Mouse (Mus musculus): ENCODE data around the gene Prdm2. TPM values are rescaled to one million over a fixed set of nuclear protein-coding genes. Genes with fewer than 3 reads are reported as not detected.
A peak's percentile ranks its signal among the peaks of the same experiment; 100 is the strongest.

Gene Prdm2
- total RNA-seq, 1 experiment from 2014 or later = 32.4 TPM

DNA sequence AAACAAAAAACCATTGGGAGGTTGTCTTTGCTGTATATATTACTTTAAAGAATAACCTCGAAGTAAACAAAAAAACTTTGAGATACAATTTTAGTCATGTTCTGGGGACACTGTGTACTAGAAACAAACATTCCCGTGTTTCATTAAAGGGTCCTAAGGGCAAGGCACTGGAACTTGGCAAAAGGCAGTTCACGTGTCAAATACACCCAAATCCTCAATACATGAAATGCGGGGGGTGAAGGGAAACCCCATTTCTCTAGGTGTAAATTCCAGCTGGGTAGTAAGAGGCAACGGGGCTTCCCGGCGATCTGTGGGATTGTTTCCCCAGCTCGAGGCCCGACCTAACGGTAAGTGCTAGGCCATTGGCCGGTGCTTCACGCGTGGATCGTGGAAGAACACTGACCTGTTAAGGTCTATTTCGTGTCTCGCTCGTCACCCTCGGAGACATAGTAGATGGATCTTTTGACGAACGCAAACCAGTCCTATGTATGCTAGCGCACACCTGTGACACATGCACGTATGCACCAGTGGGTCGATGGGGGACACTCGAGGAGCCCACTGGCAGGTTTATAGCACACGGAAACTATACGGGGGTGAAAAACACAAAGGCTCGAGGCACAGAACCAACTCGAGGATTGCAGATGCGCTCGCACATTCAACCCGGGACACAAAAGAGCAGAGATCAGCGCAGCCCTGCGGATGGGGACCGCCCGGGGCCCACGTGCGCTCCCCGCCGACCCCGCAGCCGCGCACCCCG is 1.0 kb downstream of the Prdm2 start:
- DNase-seq = peak; percentile 20

DNA sequence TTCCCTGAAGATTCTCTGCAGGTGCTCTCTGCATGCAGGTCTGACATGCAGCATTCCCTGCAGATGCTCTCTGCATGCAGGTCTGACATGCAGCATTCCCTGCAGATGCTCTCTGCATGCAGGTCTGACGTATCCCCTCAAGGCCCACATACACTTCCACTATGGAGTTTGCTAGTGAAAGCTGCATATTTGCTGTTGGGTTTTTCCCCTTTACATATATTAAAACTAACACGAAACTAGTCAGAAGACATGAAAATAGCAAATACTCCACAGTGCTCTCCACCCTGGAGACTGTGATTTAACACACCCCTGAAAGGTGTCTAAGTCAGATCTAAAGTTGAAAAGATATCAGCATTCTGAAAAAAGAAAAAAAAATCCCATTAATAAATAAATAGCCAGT is 2.8 kb downstream of the Prdm2 start:
- no peak for DNase-seq

DNA sequence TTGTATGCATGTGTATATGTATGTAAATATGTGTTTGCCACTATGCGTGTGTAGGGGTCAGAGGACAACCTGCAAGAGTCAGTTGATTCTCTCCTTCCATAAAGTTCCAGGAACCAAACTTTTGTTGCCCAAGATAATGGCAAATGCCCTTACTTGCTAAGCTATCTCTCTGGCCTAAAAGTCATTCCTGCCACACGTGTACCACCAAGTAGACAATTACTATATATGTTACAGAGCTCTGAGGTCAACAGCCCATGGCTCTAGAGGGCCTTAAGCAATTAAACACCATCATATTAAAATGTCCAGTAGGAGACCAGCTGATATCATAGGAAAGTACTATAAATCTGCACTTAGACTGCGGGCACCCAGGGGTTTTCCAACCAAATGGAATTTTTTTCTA is 10.1 kb downstream of the Prdm2 start:
- no peak for DNase-seq

DNA sequence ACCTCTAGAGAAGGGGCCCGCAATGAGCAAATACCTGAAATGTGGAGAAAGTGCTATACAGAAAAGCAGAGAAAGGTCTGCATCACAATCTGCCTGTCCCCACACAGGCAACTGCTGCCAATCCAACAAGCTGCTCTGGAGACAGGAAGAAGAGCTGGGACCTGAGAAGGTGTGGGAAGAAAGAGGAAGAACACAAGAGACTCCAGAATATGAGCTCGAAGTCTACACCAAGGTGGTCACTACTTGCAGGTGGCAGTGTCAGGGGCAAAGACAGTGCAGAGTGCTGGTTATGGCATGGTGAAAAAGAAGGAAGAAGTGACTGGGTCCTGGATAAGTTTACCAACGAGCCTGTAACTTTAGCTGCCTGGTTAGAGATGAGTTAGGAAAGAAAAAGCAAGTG is 14.4 kb downstream of the Prdm2 start:
- DNase-seq = no peak

DNA sequence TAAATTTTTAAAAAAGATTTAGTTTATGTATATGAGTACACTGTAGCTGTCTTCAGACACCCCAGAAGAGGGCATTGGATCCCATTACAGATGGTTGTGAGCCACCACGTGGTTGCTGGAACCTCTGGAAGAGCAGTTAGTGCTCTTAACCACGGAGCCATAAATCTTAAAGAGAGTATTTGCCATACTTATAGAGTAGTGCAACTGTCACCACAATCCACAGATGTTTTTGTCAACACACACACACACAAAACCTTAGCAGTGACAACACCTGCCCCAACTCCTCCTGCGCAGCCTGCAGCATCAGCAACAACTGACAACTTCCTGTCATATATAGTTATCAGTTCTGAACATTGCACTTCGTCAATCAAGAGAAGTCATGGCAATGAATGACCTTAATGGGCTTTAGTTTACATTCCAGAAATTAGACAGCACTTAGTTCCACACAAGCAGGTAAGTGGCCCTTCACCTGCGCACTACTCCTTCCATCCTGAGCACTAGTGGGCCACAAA is 14.9 kb downstream of the Prdm2 start:
- no peak for DNase-seq

DNA sequence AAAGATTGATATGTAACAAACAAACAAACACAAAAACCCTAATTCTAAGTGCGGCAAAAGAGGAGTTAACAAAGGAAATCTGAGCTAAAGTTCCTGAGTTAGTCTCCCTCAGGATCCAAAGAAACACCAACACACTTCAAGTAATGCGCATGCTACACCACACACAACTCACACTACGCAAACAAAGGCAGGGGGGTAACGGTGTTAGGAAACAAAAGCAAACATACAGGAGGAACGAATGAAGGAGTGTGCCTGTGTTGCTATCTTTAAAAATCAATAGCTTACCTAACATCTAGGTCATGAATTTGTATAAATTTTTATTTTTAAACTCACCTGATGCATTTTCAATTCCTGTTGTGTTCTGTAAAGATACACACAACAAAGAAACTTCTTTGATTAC is 18.5 kb downstream of the Prdm2 start:
- DNase-seq = no peak

DNA sequence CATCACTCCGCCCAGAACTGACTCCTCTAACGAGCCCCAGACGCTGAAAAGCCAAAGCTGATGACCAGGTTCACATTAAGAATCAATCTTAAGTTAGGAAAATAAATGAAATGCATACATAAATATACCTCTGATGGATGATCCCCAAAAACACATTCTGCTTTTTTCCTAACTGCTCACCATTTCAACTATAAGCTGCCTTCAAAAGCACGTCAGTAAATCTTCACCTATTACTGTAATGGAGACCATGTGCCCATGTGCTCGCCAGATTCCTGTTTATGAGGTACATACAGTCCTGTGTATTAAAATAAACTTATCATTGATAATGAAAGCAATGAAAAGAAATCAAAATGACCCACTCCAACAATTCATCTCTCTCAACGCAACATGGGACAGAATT is 19.6 kb downstream of the Prdm2 start:
- no peak for DNase-seq

DNA sequence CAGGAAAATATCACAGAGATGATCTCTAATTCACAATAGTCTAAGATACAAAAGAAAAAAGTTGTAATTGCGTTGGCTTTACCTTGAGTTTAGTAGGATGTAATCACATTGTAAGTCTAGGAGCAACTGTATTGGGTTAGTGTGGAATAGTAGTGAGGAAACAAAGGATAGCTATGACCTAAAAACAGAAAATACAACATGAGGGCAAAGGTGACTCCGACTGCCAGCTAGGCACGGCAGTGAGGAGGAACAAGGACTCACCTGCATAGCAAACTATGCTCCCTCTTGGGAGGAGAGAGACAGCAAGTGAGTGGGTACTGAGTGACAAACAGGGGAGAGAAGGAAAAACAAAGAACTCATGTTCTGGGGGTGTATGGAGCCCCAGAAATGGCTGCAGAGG is 21.0 kb downstream of the Prdm2 start:
- no peak for DNase-seq

DNA sequence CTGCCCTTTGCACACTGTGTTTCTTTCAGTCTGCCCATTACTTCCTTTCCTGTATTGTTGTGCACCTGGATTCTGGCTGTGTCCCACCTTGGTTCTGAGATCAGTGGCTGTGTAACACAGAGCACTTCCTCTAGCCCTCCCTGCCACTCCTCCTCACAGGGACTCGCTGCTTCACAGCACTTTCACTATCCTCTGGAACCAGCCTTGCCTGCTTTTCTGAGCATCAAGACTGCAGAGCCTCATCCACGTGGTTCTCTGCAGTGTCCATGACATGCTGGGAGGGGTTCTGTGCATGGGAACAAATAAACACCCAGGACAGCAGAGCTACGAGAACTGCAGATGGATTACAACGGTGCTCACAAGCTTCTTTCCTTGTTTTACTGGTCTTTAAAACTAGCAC is 22.1 kb downstream of the Prdm2 start:
- DNase-seq = no peak

DNA sequence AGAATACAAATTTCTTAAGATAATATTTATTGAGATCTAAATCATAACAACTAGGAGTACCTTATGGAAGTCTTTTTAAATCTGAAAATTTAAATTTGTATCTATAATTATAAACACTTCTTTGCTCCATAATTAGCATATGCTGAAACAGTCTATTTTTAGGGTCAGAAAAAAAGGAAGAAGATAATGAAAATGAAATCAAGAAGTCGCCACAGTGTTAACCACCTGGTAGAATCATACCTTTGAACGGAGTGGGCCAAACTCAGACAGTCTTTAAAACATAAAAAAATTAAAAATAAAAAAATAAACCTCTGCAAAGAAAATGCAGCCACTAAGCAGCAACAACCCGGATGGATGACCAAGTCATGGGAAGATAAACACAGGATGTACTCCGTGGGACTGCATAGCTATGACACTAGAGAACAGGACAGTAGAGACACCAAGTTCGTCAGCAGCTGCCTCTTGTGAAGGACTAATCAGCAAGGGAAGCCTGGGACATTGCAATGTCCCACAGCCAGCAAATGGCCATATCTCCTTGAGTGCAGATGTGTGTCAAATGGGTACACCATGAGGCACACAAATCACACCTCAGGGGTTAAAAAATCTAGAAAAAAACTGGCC is 24.1 kb downstream of the Prdm2 start:
- DNase-seq = no peak

DNA sequence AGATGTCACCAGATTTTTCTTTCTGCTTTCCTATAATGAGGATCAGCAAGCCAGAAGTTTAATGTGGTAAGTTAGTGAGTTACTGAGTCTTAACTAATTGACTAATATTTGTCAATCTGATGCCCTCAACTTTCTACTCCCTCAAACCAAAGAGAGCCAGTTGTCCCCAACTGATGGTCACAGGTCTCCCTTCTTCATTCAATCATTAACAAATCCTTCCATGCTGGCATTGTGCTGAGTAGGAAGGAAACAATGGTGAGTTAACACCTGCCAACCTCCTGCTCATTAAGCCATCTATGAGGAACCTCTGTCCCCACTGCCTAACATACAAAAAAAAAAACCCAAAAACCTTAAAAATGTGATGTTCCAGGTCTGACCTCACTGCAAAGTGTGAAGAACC is 26.7 kb downstream of the Prdm2 start:
- DNase-seq = no peak

DNA sequence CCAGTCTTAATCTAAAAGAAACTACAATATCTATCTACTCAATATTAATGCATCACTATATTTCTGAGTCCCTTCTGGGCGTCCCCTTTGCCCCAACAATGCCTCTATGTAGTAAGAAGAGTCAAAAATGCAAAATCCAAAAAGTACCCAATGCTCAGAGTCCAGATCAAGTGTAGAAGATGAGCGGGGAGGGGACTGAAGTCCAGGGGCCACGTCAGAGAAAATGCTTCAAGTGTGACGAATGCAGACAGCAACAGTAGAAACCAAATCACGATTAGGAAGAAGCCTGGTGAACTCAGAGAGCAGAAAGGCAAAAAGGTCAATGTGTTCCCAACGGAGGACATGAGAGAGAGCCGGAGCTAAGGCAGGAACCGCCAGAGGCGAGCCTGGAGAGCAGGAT is 27.3 kb downstream of the Prdm2 start:
- no peak for DNase-seq

DNA sequence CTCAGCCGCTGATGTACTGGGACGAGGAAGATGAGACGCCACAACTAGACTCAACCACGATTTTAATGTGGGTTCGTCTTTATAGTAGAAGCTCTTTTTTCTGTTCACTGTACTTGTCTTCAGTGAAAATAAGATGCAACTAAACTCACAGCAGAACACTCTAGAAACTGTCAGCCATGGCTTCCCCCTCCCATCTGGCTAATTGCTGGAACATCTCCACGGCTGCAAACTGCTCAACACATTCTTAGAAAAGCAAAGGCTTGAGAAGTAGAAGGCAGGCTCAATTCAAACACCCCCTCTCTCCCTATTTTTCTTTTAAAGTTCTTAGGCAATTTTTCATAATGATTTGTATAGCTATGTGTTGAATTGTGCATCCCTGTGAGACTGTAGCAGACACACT is 29.7 kb downstream of the Prdm2 start:
- no peak for DNase-seq

DNA sequence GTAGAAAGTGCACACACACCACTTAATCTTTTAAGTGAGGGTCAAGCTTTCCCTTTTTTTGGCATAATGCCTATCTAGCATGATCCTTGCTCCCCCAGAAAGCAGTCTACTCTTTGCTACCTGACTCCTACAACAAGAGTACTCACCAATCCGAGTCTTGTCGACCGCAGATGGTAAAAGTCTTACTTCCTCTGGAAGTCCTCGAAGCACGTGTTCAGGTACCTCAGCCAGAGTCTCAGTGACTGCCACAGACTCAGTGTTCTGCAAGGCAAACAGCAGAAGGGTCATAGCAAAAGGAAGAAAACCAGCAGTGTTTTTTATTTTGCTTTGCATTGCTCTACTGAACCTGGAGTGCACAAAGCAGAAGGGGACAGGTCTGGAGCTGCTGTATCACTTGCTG is 32.1 kb downstream of the Prdm2 start:
- no peak for DNase-seq

DNA sequence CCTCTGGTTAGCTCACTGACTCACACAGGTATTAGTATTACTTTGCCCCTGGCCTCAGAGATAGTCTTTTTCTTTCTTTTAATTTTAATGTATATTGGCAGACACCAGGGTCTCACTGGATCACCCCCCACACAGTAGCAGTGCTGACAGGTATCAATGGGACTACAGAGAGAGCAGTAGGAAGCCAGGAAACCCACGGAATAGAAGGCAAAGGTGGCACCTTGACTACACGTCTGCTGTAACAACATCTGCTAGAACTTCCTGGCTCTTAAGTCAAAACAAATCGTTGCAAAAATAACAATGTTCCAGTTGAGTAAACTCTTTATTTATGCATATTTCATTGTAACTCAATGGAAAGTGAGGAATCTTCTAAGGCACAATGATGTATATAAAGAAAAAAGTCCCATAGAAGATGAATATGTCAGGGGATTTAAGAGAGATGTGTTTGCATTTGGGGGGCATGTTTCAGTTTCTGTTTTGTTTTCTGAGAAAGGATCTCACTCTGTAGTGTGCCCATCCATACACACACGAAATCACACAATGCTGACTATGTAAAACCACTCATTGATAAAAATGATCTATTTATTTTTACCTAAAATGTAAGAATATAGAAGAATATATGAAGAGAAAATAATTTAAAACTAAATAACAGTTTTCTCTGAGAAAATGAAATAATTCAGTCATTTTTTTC is 41.0 kb downstream of the Prdm2 start:
- DNase-seq = no peak

DNA sequence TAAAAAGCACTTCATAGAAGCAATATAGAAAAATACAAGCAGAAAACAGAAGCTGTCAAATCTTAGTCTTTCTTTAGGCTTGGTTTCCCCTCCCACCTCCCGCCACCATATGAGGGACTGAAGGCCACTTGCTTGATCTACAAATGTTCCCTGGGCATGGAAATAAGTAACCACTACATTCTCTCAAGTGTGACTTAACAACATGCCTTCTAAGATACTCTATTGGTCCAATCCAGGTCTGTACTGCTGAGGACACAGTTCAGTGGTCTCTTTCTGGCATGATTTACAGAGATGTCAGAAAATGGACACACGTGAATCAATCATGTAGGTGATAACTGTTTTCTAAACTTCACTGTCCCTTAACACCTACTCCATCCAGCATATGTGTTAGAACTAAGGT is 42.5 kb downstream of the Prdm2 start:
- DNase-seq = no peak

DNA sequence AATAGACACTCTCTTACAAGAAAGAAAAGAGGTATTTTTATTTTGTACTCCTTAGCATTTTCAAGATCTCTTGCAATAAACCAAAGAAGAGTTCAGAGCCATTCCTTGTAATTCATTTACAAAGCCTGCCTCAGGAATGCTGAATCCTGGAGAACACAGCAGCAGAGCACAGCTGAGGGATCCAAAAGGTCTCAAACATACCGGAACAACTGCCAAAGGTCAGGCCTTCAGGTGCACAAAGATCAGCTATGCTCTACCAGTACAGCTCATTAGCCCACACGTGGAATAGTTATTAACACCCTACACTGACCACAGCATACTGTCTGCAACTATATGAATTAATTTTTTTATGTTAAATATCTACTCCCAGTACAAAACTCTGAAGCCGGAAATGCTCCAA is 44.7 kb downstream of the Prdm2 start:
- DNase-seq = no peak

DNA sequence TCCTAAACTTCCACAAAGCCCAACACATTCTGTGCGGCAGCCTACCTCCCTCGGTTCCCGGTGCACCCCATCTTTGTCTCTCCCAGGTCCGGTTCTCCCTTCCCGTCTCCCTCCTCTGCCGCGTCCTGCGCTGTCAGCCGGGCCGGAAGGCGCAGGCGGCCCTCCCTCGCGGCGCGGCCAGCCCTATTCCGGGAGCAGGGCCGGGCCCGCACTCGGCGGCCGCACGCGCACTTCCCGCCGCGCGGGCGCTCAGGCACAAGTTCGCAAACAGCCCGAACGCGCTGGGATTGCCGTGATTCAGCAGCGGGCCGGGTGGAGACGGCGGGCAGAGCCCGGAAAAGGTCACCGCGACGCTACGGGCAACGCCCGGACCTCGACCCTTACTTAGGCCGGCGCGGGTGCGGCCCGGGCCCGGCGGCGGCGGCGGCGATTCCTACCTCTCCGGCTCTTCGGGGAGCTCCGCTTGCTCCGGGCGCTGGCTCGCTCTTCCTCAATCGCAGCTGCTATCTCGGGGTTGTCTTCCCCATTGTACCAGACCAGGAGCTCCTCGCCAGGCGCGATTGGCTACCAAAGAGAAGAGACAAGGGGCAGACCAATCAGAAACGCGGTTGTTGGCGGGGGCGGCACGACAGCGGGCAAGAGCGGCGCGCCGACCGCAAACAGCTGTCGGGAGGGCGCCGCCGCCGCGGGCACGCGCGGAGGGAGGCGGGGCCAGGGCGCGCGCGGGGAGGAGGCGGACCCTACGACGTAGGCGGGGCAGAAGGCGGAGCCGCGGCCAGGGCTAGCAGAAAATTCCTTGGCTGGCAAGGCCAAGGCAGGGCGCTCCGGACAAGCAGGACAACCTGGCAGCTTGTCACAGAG is 50.9 kb downstream of the Prdm2 start:
- peak; percentile 99 for DNase-seq

DNA sequence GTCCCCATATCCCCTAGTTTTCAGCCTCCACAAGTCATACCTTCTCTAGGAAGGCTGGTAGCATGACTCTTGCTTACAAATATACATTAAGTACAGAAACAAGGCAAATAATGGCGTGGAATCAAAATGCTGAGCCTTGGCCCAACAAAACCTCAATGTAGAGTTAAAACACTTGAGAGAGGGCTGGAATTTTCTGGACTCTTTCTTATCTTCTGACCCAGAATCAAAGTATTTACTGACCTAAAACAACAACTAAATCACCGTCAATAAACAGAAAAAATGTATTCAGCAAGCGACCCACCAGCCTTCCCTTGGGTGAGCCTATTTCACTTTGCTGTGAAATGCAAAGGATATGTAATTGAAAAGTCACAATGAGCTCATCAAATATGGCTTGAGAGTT is 52.0 kb downstream of the Prdm2 start:
- DNase-seq = no peak

DNA sequence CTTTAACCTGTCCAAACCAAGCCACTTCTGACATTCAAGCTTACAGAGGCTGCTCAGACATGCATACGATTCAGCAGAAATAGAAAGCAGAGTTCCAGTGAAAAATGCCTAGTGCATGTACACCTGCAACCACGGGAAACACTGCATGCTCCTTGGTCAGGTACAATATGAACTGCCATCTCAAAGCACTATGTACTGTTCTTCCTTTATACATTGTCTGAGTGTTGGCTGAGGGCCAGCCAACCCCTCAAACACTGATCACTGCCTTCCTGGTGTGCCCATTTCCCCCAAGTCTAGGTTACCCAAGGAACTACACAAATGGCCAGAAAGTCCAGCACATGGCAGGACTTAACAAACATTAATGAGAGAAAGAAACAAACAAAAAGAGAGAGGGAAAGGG is 53.5 kb downstream of the Prdm2 start:
- no peak for DNase-seq

DNA sequence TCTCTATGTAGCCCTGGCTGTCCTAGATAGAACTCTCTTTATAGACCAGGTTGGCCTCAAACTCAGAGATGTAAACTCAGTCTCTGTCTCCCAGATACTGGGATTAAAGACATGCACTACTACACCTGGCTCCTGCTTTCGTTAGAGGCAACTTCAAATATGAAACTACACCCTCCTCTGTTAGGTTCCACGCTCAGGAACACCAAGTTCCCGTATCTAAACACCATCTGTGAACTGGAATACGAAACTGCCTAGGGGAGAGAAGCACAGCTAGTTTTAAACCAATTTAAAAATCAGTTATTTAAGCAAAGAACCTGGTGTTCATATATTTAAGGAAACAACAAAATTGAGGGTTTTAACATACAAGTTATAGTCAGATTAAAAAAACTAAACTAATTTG is 56.9 kb downstream of the Prdm2 start:
- DNase-seq = no peak

DNA sequence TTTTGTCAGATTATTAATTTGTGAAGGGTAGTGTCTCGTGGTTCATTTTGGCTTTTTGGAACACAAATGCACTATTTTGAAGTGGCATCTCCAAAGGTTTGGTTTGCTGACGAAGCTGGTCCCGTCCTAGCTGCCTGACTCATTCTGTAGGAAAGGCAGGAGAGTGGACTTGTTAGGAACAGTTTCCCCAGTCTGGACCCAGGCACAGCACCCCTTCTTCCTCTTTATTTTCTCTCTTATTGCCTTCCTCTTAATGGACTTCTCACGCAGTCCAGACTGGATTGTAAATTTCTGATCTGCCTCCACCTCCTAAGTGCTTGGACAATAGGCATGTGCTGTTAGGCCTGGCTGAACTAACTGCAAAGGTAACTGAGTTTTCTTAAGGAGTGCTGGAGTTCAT is 57.8 kb downstream of the Prdm2 start:
- DNase-seq = no peak

DNA sequence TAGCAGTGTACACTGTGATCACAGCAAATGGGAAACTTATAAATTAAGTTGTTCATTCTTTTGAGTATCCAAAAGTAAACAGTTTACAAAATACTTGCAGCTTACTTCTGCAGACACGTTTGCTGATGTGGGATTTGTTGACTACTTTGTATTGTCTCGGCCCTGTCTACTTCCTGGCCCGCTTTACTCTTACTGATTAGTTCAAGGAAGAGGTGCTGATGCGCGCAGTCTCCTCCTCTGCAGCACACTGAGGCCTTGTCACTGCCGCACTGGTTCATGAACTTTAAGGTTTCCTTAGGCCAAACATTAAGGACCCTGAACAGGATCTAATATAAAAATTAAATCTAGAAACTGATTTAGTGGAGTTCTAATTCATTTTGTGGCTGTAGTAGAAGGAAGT is 58.2 kb downstream of the Prdm2 start:
- DNase-seq = no peak

Measured in adrenal gland, postnatal 25 days (tissue).